Mouse (Mus musculus): ENCODE results near the gene Trim11.
"Not testable (repeated sequence)": the region's sequence is repeated elsewhere in the genome, so short reads cannot be mapped to it uniquely, and the experiment has no call there.

Trim11 gene

DNA sequence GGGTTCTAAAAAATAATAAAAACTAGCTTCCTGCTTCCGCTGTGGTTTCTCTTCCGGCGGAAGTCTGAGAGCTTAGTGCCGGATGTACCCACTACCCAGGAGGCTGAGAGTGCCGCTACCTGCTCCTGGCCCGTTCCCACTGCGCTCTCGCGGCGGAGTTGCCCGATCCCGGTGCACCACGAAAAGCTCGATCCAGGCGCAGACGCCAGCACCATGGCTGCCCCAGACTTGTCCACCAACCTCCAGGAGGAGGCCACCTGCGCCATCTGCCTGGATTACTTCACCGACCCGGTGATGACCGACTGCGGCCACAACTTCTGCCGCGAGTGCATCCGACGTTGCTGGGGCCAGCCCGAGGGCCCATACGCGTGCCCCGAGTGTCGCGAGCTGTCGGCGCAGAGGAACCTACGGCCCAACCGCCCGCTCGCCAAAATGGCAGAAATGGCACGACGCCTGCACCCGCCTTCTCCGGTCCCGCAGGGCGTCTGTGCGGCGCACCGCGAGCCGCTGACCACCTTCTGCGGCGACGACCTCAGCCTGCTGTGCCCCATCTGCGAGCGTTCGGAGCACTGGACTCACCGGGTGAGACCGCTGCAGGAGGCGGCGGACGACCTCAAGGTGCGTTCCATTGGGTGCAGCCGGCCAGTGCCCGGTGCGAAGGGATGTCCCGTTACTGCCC lies at the start of gene Trim11:
Gene Trim11, plus strand, starts transcription at position 67 of the 679 bp plus-strand sequence.
- peak; percentile 82 for DNase-seq (ENCODE audit: low read depth)

- DNase-seq (ENCODE audit: low read depth), result no peak
These were observed 48.8 kb upstream of the Trim11 start for GRCm38 (mm10) chr11:58929055-58929454.

DNA sequence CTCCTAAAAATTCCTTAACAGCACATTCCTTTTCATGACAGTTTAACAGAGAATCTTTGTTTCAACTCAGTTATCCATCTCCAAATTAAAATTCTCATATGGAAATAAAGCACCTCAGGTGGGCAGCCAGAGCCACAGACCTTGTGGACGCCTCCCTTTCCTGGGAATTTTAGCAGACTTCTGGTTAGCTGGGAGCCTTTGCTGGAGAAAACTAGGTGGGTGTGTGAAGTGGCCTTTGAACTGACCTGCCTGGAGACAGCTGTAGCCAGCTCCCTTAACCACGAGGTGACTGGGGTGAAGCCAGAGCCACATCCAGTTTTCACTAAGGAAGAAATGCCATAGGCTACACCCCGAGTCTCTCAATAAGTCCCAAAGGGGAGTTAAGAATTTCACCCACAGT lies 48.3 kb upstream of the Trim11 start:
- no peak for DNase-seq (ENCODE audit: low read depth)

DNA sequence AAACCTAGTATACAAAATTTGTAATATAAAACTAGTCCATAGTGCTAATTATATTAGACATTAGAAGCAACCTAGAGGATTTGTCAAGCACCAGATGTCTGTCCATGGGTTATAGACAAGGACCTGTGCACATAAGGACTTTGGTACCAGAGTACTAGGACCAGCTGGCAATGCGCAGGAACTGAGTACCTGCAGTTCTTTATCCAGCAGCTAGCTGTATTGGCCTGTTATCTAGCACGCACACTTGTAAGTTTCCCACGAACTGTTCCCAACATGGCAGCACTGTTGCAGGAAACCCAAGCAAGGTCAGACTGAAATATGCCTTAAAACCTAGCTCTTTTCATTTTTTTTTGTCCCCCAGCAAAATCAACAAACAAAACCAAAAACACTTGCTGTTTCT lies 47.6 kb upstream of the Trim11 start:
- DNase-seq (ENCODE audit: low read depth), result no peak

DNA sequence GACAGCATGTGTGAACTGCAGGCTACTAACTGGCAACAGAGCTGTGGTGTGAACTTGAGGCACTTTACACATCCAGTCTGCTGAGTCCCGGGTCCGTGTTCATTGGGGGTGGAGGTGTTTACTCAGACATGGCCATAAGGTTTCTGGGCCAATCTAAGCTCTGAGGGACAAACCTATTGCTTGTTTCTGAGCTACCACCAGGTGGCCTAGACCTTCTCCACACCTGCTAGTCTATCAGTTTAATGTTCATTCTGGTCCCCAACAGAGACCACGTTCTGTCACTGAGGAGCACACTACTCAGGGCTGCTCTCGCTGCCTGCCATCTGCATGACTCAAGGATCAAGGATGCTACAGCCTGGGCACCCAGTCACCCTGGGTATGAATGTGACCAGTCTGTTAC lies 46.3 kb upstream of the Trim11 start:
- peak; percentile 52 for DNase-seq (ENCODE audit: low read depth)

DNA sequence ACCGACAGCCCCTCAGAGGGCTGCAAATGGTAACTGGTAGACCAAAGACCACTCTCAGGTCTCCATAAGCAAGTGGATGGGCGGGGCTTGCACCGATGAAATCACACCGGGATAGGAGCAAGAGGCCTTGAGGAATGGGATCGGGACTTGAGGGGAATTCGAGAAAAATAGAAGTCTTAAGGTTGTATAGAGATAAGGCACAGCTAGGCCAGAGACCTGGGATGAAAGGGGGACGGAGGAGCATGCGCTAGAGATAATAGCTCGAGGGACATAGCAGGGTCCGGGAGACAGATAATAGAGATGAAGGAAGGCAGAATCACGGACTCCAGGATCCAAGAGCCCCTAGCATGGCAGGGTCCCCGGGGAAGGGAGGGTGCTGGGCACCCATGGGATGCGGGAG lies 40.0 kb upstream of the Trim11 start:
- DNase-seq (ENCODE audit: low read depth), result no peak

DNA sequence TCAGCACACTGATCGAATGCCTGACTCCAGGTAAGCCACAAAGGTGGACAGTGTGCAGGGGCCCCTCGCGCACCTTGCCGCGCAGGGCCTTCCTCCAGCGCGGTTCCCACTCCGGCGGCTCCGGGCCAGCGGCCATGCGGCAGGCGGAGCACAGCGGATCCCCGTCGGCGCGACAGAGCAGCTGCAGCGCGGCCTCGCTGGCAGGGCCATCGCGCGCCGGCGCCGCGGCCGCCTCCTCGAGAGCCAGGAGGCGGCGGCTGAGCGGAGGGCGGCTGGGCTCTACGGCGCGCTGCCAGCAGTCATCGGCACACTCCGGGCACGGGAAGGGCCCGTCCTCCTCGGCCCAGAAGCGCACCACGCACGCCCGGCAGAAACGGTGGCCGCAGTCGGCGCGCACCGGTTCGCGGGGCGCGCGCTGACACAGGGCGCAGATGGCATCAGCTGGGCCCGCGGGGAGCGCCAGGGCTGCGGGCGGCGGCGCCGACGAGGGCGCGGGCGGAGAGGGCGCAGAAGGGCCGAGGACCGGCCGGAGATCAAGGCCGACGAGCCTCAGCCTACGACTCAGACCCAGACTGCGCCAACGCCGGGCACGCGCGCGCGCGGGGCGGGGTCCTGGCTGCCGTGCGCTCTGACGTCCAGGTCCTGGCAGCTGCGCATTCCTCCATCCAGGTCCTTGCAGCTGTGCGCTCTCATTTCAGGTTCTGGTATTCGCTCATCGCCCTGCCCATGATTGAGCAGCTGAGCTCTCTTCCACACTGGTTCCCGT lies 39.4 kb upstream of the Trim11 start, which contains the start of gene Rnf187:
Gene Rnf187, minus strand, starts transcription at position 595 of the 766 bp plus-strand sequence.
- peak; percentile 92 for DNase-seq (ENCODE audit: low read depth)

DNA sequence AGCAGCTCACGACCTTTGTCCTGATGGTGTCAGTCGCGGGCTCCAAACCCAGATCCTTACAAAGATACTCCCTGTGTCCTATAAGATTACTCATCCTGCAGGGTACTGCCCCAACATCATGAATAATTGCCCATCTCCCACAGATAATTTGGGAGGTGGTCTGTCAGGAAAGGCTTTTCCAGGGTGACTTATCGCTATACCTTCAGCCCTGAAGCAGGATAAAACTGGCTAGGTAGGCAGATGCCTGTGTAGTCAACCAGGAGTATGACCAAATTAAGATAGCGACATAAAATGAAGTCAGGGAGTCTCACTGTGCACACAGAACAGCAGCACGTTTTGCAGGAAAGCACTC lies 38.8 kb upstream of the Trim11 start:
- no peak for DNase-seq (ENCODE audit: low read depth)

DNA sequence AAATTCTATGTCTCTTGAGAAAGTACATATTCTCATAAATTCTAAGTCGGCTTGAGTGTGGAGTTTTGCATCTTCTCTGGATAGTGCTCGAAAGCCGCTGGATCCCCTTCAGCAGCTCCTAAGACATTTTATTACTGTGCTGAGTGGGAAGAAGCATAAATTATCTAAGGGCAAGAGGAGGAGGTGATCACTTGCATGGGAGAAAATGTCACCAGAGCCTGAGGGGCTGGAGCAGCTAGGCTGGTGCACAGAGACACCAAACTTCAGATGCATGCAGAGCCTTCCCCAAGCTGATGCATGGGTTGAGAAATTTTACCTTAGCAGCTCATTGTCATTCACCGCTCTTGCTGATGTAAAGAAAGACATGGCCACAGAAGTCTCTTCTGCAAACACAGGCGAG lies 33.8 kb upstream of the Trim11 start:
- DNase-seq (ENCODE audit: low read depth), result no peak

- DNase-seq (ENCODE audit: low read depth), result no peak
These were observed 30.6 kb upstream of the Trim11 start for GRCm38 (mm10) chr11:58947306-58947705.

- no peak for DNase-seq (ENCODE audit: low read depth)
These were observed 29.9 kb upstream of the Trim11 start for GRCm38 (mm10) chr11:58947798-58948528.

DNA sequence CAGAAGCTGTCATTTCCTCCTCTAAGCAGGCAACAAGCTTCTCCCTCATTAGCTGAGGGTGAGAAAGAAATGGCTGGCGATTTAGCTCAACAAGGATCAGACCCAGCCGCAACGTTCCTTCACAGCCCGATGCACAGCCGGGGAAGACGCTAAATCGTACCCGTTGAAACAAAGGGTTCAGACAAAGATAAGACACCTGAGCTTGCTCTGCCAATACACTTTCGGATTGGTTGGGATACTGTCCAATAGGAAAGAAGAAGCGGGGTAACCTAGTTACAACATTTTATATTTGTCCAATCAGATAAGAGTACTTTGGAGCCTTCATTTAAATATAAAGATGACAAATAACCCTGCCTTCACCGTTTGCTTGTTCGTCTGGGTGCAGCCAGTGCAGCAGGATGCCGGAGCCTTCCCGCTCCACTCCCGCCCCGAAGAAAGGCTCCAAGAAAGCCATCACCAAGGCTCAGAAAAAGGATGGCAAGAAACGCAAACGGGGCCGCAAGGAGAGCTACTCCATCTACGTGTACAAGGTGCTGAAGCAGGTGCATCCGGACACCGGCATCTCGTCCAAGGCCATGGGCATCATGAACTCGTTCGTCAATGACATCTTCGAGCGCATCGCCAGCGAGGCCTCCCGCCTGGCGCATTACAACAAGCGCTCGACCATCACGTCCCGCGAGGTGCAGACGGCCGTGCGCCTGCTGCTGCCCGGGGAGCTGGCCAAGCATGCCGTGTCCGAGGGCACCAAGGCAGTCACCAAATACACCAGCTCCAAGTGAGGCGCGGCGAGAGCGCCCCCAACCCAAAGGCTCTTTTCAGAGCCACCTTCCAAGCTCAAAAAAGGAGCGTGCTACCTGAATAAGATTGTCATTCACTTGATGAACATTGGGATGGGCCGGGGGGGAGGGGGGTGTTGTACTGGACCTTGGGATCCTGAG lies 29.1 kb upstream of the Trim11 start, which contains the start of gene Hist3h2ba:
Gene Hist3h2ba, plus strand, starts transcription at position 379 of the 938 bp plus-strand sequence.
- DNase-seq (ENCODE audit: low read depth), result peak; percentile 89

GRCm38 (mm10) chr11:58949480-58950431 lies 28.1 kb upstream of the Trim11 start:
- DNase-seq (ENCODE audit: low read depth), result no peak

- no peak for DNase-seq (ENCODE audit: low read depth)
These were observed 26.7 kb upstream of the Trim11 start for GRCm38 (mm10) chr11:58951210-58951609.

DNA sequence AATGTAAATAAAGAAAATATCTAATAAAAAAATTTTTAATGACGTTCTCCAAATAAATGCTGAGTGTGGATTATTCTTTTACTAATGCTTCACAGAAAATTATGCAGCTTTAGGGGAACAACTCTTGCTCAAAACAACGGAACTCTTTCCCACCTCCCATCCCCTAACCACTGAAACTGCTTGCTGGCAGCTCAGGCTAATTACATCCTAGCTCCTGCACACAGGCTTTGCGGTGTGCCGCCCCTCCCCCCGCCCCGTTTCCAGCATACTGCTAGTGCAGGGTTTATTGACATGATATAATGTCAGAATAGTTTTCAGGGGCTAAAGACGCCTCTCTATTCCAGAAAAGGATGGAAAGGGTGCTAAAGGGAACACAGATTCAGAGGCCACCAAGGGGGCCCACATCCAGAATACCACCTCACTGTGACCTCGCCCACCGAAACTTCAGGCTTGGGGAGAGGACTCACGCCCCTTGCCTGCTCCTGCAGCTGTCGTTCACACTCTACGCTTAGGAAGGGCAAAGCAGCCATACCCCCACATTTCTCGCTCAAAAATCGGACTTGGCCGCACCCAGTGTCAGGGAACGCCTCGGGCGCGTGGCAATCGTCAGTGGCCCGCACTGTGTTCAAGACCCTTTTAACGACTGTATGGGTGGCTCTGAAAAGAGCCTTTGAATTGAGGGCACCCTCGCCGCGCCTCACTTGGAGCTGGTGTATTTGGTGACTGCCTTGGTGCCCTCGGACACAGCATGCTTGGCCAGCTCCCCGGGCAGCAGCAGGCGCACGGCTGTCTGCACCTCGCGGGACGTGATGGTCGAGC lies 24.3 kb upstream of the Trim11 start:
- peak; percentile 77 for DNase-seq (ENCODE audit: low read depth)

DNA sequence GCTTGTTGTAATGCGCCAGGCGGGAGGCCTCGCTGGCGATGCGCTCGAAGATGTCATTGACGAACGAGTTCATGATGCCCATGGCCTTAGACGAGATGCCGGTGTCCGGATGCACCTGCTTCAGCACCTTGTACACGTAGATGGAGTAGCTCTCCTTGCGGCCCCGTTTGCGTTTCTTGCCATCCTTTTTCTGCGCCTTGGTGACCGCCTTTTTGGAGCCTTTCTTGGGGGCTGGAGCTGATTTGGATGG lies 23.8 kb upstream of the Trim11 start:
- not testable (repeated sequence) for DNase-seq (ENCODE audit: low read depth)

DNA sequence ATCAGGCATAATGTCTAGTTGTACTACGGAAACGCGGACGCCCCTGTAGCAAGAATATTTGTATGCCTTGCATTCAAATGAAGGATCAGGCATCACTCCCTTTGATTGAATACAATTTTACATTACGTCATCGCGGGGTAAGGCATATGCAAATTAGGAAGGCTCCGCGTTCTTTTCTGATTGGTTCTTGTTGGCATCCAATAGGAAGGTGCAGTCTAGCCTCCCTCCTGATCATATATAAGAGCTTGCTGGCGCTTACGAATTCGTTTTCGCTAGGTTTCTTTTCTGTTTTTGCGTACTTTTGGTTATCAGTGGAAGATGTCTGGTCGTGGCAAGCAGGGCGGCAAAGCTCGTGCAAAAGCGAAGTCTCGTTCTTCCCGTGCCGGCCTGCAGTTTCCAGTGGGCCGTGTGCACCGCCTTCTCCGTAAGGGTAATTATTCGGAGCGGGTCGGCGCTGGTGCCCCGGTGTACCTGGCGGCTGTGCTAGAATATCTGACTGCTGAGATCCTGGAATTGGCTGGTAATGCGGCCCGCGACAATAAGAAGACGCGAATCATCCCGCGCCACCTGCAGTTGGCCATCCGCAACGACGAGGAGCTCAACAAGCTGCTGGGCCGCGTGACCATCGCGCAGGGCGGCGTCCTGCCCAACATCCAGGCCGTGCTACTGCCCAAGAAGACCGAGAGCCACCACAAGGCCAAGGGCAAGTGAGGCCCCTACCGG lies 23.3 kb upstream of the Trim11 start, which contains the start of the genes Hist3h2a and Trim17:
Gene Hist3h2a, plus strand, starts transcription at position 266 of the 723 bp plus-strand sequence.
Gene Trim17, plus strand, starts transcription at position 266 of the 723 bp plus-strand sequence.
- DNase-seq (ENCODE audit: low read depth), result peak; percentile 95

- DNase-seq (ENCODE audit: low read depth), result peak; percentile 42
These were observed 22.6 kb upstream of the Trim11 start for GRCm38 (mm10) chr11:58955143-58955867.
